Mouse (Mus musculus) adrenal gland, adult (tissue): ENCODE measurements around the gene Armc6.
A peak's percentile ranks its signal among the peaks of the same experiment; 100 is the strongest.
"Not testable (repeated sequence)": the region's sequence is repeated elsewhere in the genome, so short reads cannot be mapped to it uniquely, and the experiment has no call there.

Experiments
- DNase-seq, 2 experiments: peaks; one replicate each; pipeline ENCODE4 v3.0.0; 2022 to 2023; ENCODE audit warnings: low spot score in 1 of 2; ENCODE audit not compliant: inconsistent age in 2 of 2

Armc6 gene

GRCm38 (mm10) chr8:70233606-70234005, 660 bp downstream of the Armc6 start:
- no peak for DNase-seq

GRCm38 (mm10) chr8:70230837-70231236, 3.4 kb downstream of the Armc6 start:
- peak in 1 of 2 experiments; percentile 71 for DNase-seq

GRCm38 (mm10) chr8:70227997-70228396, 6.3 kb downstream of the Armc6 start:
- no peak for DNase-seq

- DNase-seq, result peak; percentile 49 to 84
Measured at GRCm38 (mm10) chr8:70223341-70223740, 10.9 kb downstream of the Armc6 start.

- DNase-seq, result no peak
Measured at GRCm38 (mm10) chr8:70222041-70222440, 12.2 kb downstream of the Armc6 start.

- peak in 1 of 2 experiments; percentile 71 for DNase-seq
Measured at GRCm38 (mm10) chr8:70220911-70221310, 13.4 kb downstream of the Armc6 start.

GRCm38 (mm10) chr8:70220236-70220840, 13.9 kb downstream of the Armc6 start:
- peak; percentile 64 to 82 for DNase-seq

- peak in 1 of 2 experiments; percentile 68 for DNase-seq
Measured at GRCm38 (mm10) chr8:70219107-70219684, 15.1 kb downstream of the Armc6 start.

- no peak for DNase-seq
Measured at GRCm38 (mm10) chr8:70217441-70217840, 16.8 kb downstream of the Armc6 start.

- DNase-seq, result peak; percentile 51 to 84
Measured at GRCm38 (mm10) chr8:70216566-70216965, 17.7 kb downstream of the Armc6 start.

- DNase-seq, result not testable (repeated sequence)
Measured at GRCm38 (mm10) chr8:70216161-70216560, 18.1 kb downstream of the Armc6 start.

GRCm38 (mm10) chr8:70215092-70215491, 19.2 kb downstream of the Armc6 start:
- DNase-seq, result no peak

GRCm38 (mm10) chr8:70214411-70214810, 19.9 kb downstream of the Armc6 start:
- no peak for DNase-seq

- peak; percentile 99 to 100 for DNase-seq
Measured at GRCm38 (mm10) chr8:70212112-70213055, 21.9 kb downstream of the Armc6 start, which contains the start of gene Slc25a42. TSS of gene Slc25a42 (minus strand) at chr8:70212305.

- no peak for DNase-seq
Measured at GRCm38 (mm10) chr8:70211726-70212111, 22.5 kb downstream of the Armc6 start.

- DNase-seq, result peak in 1 of 2 experiments; percentile 62
Measured at GRCm38 (mm10) chr8:70211275-70211674, 23.0 kb downstream of the Armc6 start.

- no peak for DNase-seq
Measured at GRCm38 (mm10) chr8:70210538-70210937, 23.7 kb downstream of the Armc6 start.

GRCm38 (mm10) chr8:70208130-70208529, 26.1 kb downstream of the Armc6 start:
- peak; percentile 31 to 60 for DNase-seq

- DNase-seq, result no peak
Measured at GRCm38 (mm10) chr8:70204757-70205156, 29.5 kb downstream of the Armc6 start.

GRCm38 (mm10) chr8:70203072-70203471, 31.2 kb downstream of the Armc6 start:
- DNase-seq, result no peak

GRCm38 (mm10) chr8:70201417-70201816, 32.8 kb downstream of the Armc6 start:
- DNase-seq, result no peak
